Mouse (Mus musculus) heart, adult 2 months (tissue): ENCODE data around the gene Gbx1. TPM values are rescaled to one million over a fixed set of nuclear protein-coding genes. Genes with fewer than 3 reads are reported as not detected.

Source experiments
- DNase-seq, 2 experiments: peaks; one replicate each; pipeline ENCODE4 v3.0.0; 2021
- H3K27ac ChIP-seq: fragments of 200-600 bp; 2 replicates; pipeline ENCODE4 v1.8.1; 2022
- H3K27me3 ChIP-seq: fragments of 200-500 bp; 2 replicates; pipeline ENCODE4 v1.6.1; 2012; ENCODE audit warnings: mild to moderate bottlenecking, low read length, inconsistent platforms, mixed read lengths; ENCODE audit not compliant: control insufficient read depth, insufficient read depth
- H3K36me3 ChIP-seq: fragments of 200-500 bp; 2 replicates; pipeline ENCODE4 v1.6.1; 2012; ENCODE audit warnings: low read length, inconsistent platforms; ENCODE audit not compliant: control insufficient read depth, insufficient read depth
- H3K4me1 ChIP-seq: fragments of 200-500 bp; 2 replicates; pipeline ENCODE4 v1.6.1; 2011; ENCODE audit warnings: low read length; ENCODE audit not compliant: control insufficient read depth, insufficient read depth
- H3K4me3 ChIP-seq: fragments of 200-600 bp; 2 replicates; pipeline ENCODE4 v1.8.1; 2022
- H3K79me2 ChIP-seq: fragments of 200-500 bp; replicated peaks from 2 replicates; pipeline ENCODE4 v1.6.1; 2012; ENCODE audit warnings: mild to moderate bottlenecking, inconsistent platforms, low read length, moderate library complexity, mixed read lengths; ENCODE audit not compliant: control insufficient read depth, insufficient read depth
- H3K9ac ChIP-seq: fragments of 200-500 bp; 2 replicates; pipeline ENCODE4 v1.6.1; 2012; ENCODE audit warnings: low read depth, mild to moderate bottlenecking, control low read depth, inconsistent platforms, low read length, mixed read lengths
- CTCF ChIP-seq: fragments of 200-600 bp; IDR thresholded peaks from 2 replicates; pipeline ENCODE4 v1.8.1; 2022; ENCODE audit warnings: antibody characterized with exemption, mild to moderate bottlenecking, moderate library complexity
- EP300 ChIP-seq: fragments of 200-500 bp; IDR thresholded peaks from 2 replicates; pipeline ENCODE4 v1.6.1; 2011; ENCODE audit warnings: low read depth, low read length, control low read depth; ENCODE audit not compliant: insufficient read depth
- POLR2A ChIP-seq: fragments of 200-500 bp; IDR thresholded peaks from 2 replicates; pipeline ENCODE4 v1.6.1; 2011; ENCODE audit warnings: mild to moderate bottlenecking, low read depth, low read length, control low read depth; ENCODE audit not compliant: insufficient read depth
- WGBS: fragments of 180-500 bp; shearing (Covaris S2); methylation state at CpG from one replicate; pipeline ENCODE4 v1.1.7; 2018; 5-methylcytosine and 5-hydroxymethylcytosine counted together
- intact Hi-C: fragments of 180-260 bp; cut with DNase I; formaldehyde crosslinking; loops from one replicate; pipeline ENCODE4 v1.15.1; 2025
- polyA plus RNA-seq: library from polyadenylated mRNA; depleted of rRNA; stranded (reverse); fragments of >200 nt; gene quantifications from 2 replicates; pipeline ENCODE4 v1.2.3, GENCODE M21; 2012
- total RNA-seq, 2 experiments: library from RNA; stranded (reverse); gene quantifications; 2 replicates each; pipeline ENCODE4 v1.2.3; 2021

Gbx1 gene
- total and polyA plus RNA-seq, 3 experiments = 0.06 TPM; not detected in 2

GRCm38 (mm10) chr5:24482247-24483079 is 44.5 kb downstream of the Gbx1 start:
- TF ChIP-seq EP300 = no peak
- no peak for TF ChIP-seq CTCF
- no peak overlapping the region for H3K4me3 ChIP-seq
- WGBS = 71% methylated on average over 35 of the region's 41 CpGs
- peaks cover 3% of the 10 kb centered on the region for H3K4me1 ChIP-seq
- intact Hi-C loops = no loop called here
- H3K27me3 ChIP-seq = no peaks in the 10 kb centered on the region
- no peak overlapping the region for H3K9ac ChIP-seq
- no peak for DNase-seq
- H3K27ac ChIP-seq = no peak overlapping the region
- H3K36me3 ChIP-seq = no peaks in the 10 kb centered on the region
- no peaks in the 10 kb centered on the region for H3K79me2 ChIP-seq

GRCm38 (mm10) chr5:24481647-24482046 is 45.4 kb downstream of the Gbx1 start:
- H3K27me3 ChIP-seq = no peaks in the 10 kb centered on the region
- peak; percentile 49 to 63 for DNase-seq
- no peaks in the 10 kb centered on the region for H3K79me2 ChIP-seq
- TF ChIP-seq CTCF = peak; percentile 74
- TF ChIP-seq EP300 = no peak
- TF ChIP-seq POLR2A = no peak
- peaks cover 3% of the 10 kb centered on the region for H3K4me1 ChIP-seq
- intact Hi-C loops = no loop called here
- H3K9ac ChIP-seq = no peak overlapping the region
- H3K36me3 ChIP-seq = no peaks in the 10 kb centered on the region
- no peak overlapping the region for H3K27ac ChIP-seq
- no peak overlapping the region for H3K4me3 ChIP-seq
- 23% methylated on average over 4 of the region's 4 CpGs for WGBS

DNA sequence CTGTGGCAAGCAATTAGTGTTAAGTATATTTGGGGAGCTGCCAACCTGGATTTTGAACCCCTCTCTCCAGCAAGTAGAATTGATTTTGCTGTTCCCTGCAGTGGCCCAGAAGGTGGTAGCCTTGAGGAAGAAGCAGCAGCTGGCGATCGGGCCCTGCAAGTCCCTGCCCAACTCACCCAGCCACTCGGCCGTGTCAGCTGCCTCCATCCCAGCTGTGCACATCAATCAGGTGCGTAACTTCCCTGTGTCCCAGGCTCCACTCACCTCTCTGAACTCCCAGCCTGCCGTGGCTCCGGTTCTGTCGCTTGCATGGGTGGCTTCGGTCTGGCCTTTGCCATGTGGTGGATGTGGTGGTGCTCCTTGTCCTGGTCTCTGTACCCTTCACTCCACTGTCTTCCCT is 49.1 kb downstream of the Gbx1 start:
- Histone ChIP-seq H3K4me1 (peaks cover 8% of the 10 kb centered on the region), H3K36me3 (no peaks in the 10 kb centered on the region), H3K4me3 (no peak overlapping the region), H3K27me3 (no peaks in the 10 kb centered on the region), H3K9ac (no peak overlapping the region), H3K27ac (no peak overlapping the region), H3K79me2 (no peaks in the 10 kb centered on the region; the same call in none of the 2 replicates)
- TF ChIP-seq CTCF (no peak), POLR2A (no peak), EP300 (no peak)
- intact Hi-C loops = no loop called here
- 94% methylated on average over 9 of the region's 9 CpGs for WGBS
- no peak for DNase-seq

DNA sequence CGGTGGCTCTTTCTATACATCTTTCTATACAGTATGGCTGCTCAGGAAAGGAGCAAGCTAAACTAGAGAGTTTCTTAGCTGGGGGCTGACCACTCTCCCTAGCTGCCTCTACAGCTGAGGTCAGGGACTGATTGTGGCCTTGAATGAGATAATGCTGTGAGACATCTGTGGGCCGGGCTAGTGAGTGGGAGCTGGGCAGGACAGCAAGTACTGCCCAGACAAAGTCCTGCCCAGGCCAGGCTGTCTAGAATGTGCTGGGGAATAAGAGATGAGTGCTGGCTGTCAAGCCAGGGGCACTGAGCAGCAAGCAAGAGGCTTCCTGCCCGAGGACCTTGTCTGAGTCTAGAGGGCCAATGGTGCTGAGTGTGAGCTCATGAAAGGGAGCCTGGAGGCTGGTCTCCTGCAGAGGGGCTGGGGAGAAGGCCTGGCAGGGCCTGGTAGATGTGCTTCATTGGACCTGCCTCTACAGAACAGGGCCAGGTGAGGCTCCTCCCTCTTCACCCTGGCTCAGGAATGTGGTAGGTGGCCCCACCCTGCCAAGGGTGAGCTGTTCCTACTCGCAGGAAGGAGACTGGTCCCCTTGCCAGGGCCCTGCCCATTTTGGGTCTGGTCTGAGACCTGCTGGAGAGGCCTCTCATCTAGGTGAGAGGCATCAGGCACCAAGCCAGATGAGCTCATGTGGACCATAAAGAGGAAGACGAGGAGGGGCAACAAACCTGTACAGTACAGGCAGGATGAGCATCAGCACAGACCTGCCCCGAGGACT is 51.3 kb downstream of the Gbx1 start:
- H3K79me2 ChIP-seq = peaks cover 4% of the 10 kb centered on the region
- no peaks in the 10 kb centered on the region for H3K27me3 ChIP-seq
- peak overlapping the region; percentile 53 for H3K4me3 ChIP-seq
- H3K4me1 ChIP-seq = peaks cover 8% of the 10 kb centered on the region
- no peak overlapping the region for H3K9ac ChIP-seq
- WGBS = 54% methylated on average over 6 of the region's 6 CpGs
- no peak overlapping the region for H3K27ac ChIP-seq
- TF ChIP-seq POLR2A = no peak
- TF ChIP-seq EP300 = no peak
- TF ChIP-seq CTCF = no peak
- no peaks in the 10 kb centered on the region for H3K36me3 ChIP-seq
- DNase-seq = peak in 1 of 2 experiments; percentile 49
- intact Hi-C loops = no loop called here

DNA sequence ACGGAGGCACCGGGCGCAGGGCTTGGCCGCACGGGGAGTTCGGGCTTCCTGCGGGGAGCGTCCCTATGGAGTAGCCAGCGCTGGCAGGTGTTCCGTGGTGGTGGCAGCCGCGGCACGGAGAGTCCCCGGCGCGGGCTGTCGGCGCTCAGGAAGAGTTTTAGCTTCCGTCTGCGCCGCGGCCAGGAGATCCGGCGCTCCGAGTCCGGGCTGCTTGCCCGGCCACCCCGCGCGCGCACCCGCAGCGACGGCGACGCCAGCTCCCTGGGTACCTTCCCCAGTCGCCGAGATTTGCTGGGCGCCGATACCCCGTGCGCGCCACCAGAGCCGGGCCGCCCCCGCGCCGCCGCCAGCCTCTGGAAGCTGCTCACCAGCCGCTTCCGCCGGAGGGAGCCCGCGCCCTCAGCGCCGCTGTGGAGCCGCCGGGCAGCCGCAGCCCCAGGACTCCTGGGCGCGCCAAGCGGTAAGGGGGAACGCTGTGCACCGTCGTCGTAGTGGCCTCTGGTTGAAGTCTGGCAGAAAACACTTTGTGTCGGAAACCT is 52.2 kb downstream of the Gbx1 start:
- intact Hi-C loops = loop anchor here (5.0 kb wide), 1 partner anchor 307 kb away; no protein-coding TSS in a partner anchor
- Histone ChIP-seq H3K36me3 (no peaks in the 10 kb centered on the region), H3K27me3 (no peaks in the 10 kb centered on the region), H3K4me1 (peaks cover 8% of the 10 kb centered on the region), H3K4me3 (peak overlapping the region; percentile 53), H3K27ac (peak overlapping the region; percentile 48), H3K79me2 (peaks cover 4% of the 10 kb centered on the region), H3K9ac (peak overlapping the region; percentile 71)
- peak; percentile 60 for TF ChIP-seq CTCF
- no peak for TF ChIP-seq EP300
- WGBS = 11% methylated on average over 66 of the region's 67 CpGs
- peak; percentile 66 to 71 for DNase-seq
